Mouse (Mus musculus) layer of hippocampus, adult 9-10 months (tissue): Measurements from ENCODE around the gene Usp17ld.
"Not testable (repeated sequence)": the region's sequence is repeated elsewhere in the genome, so short reads cannot be mapped to it uniquely, and the experiment has no call there.

Experiments used
- DNase-seq: peaks from one replicate; pipeline ENCODE4 v3.0.0; 2022; ENCODE audit warnings: low spot score

Gene Usp17ld

GRCm38 (mm10) chr7:103252405-103252804 lies at the start of gene Usp17ld:
Usp17ld (minus strand) TSS chr7:103252505.
- not testable (repeated sequence) for DNase-seq

GRCm38 (mm10) chr7:103216696-103217095 lies 35.6 kb downstream of the Usp17ld start, which contains the start of gene Olfr594:
Olfr594 (plus strand) TSS chr7:103216996.
- DNase-seq, result no peak

GRCm38 (mm10) chr7:103212050-103212449 lies 40.3 kb downstream of the Usp17ld start:
- not testable (repeated sequence) for DNase-seq

- no peak for DNase-seq
Measured at GRCm38 (mm10) chr7:103211562-103211961, 40.7 kb downstream of the Usp17ld start, which contains the start of gene Olfr593. Olfr593 (plus strand) TSS chr7:103211862.
